Mouse (Mus musculus) spleen, adult 2 months (tissue): ENCODE results near the gene Maml3.

ENCODE experiments used
- CTCF ChIP-seq: fragments of 200-500 bp; IDR thresholded peaks from 2 replicates; pipeline ENCODE4 v1.5.1; 2011; ENCODE audit warnings: mild to moderate bottlenecking, inconsistent platforms; ENCODE audit not compliant: insufficient read depth, insufficient read length, insufficient replicate concordance; ENCODE audit errors: extremely low read depth
- POLR2A ChIP-seq: fragments of 200-500 bp; IDR thresholded peaks from 2 replicates; pipeline ENCODE4 v1.6.1; 2011; ENCODE audit warnings: low read depth, low read length, inconsistent platforms

DNA sequence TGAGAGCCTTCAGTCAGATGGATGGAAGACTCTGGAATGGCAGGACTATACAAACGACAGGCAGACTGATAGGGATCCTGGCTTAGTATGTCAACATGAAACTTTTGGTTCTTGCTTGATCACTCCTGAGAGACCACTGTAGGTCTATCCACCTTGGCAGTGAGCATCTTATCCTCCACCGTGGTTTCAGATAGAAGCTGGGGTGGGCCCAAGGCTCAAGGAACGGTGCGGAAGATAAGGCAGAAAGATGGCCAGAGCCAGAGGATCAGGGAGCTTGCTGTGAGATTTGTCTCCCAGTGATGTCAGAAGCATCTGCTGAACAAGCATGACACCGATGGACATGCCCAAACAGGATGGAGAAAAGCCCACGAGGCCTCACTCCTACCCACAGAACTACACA is 362.5 kb downstream of the Maml3 start:
- TF ChIP-seq CTCF (no peak), POLR2A (no peak)
